Mouse (Mus musculus): ENCODE measurements around the gene Dbx2.

Gene Dbx2

GRCm38 (mm10) chr15:95655860-95656259 lies at the start of gene Dbx2:
Dbx2 (minus strand) TSS chr15:95655960.
- no peak for DNase-seq (ENCODE audit: low spot score)

GRCm38 (mm10) chr15:95702206-95702605 lies 46.4 kb upstream of the Dbx2 start:
- peak; percentile 68 for DNase-seq (ENCODE audit: low spot score)

- DNase-seq (ENCODE audit: low spot score), result peak; percentile 13
Measured at GRCm38 (mm10) chr15:95701573-95701972, 45.8 kb upstream of the Dbx2 start.

- DNase-seq (ENCODE audit: low spot score), result no peak
Measured at GRCm38 (mm10) chr15:95699371-95699770, 43.6 kb upstream of the Dbx2 start.

- no peak for DNase-seq (ENCODE audit: low spot score)
Measured at GRCm38 (mm10) chr15:95693759-95694158, 38.0 kb upstream of the Dbx2 start.

GRCm38 (mm10) chr15:95691594-95691993 lies 35.8 kb upstream of the Dbx2 start:
- DNase-seq (ENCODE audit: low spot score), result no peak

GRCm38 (mm10) chr15:95691129-95691528 lies 35.4 kb upstream of the Dbx2 start:
- DNase-seq (ENCODE audit: low spot score), result peak; percentile 31

- DNase-seq (ENCODE audit: low spot score), result no peak
Measured at GRCm38 (mm10) chr15:95682620-95683019, 26.9 kb upstream of the Dbx2 start.

GRCm38 (mm10) chr15:95675645-95676044 lies 19.9 kb upstream of the Dbx2 start:
- DNase-seq (ENCODE audit: low spot score), result no peak

GRCm38 (mm10) chr15:95675176-95675575 lies 19.4 kb upstream of the Dbx2 start:
- DNase-seq (ENCODE audit: low spot score), result no peak

- no peak for DNase-seq (ENCODE audit: low spot score)
Measured at GRCm38 (mm10) chr15:95667209-95667608, 11.4 kb upstream of the Dbx2 start.

- no peak for DNase-seq (ENCODE audit: low spot score)
Measured at GRCm38 (mm10) chr15:95665002-95665401, 9.2 kb upstream of the Dbx2 start.

GRCm38 (mm10) chr15:95661718-95662117 lies 6.0 kb upstream of the Dbx2 start:
- DNase-seq (ENCODE audit: low spot score), result no peak

- DNase-seq (ENCODE audit: low spot score), result no peak
Measured at GRCm38 (mm10) chr15:95660368-95660767, 4.6 kb upstream of the Dbx2 start.

- peak; percentile 57 for DNase-seq (ENCODE audit: low spot score)
Measured at GRCm38 (mm10) chr15:95654211-95654897, 1.4 kb downstream of the Dbx2 start.

GRCm38 (mm10) chr15:95653812-95654210 lies 1.9 kb downstream of the Dbx2 start:
- no peak for DNase-seq (ENCODE audit: low spot score)

GRCm38 (mm10) chr15:95652898-95653707 lies 2.7 kb downstream of the Dbx2 start:
- peak; percentile 49 for DNase-seq (ENCODE audit: low spot score)

GRCm38 (mm10) chr15:95651824-95652223 lies 3.9 kb downstream of the Dbx2 start:
- peak; percentile 51 for DNase-seq (ENCODE audit: low spot score)

- DNase-seq (ENCODE audit: low spot score), result peak; percentile 23
Measured at GRCm38 (mm10) chr15:95643505-95644029, 12.2 kb downstream of the Dbx2 start.

- DNase-seq (ENCODE audit: low spot score), result peak; percentile 58
Measured at GRCm38 (mm10) chr15:95640347-95640746, 15.4 kb downstream of the Dbx2 start.

GRCm38 (mm10) chr15:95639829-95640134 lies 16.0 kb downstream of the Dbx2 start:
- DNase-seq (ENCODE audit: low spot score), result no peak

- DNase-seq (ENCODE audit: low spot score), result peak; percentile 77
Measured at GRCm38 (mm10) chr15:95639115-95639828, 16.5 kb downstream of the Dbx2 start.

GRCm38 (mm10) chr15:95624396-95624795 lies 31.4 kb downstream of the Dbx2 start:
- no peak for DNase-seq (ENCODE audit: low spot score)
